Mouse (Mus musculus) cerebellum, adult 2 months (tissue): ENCODE results near the gene Dbndd2.

ENCODE experiments used
- CTCF ChIP-seq: fragments of 200-500 bp; IDR thresholded peaks from 2 replicates; pipeline ENCODE4 v1.5.1; 2011; ENCODE audit warnings: low read depth, mild to moderate bottlenecking, control low read depth, low read length, moderate library complexity, borderline replicate concordance; ENCODE audit not compliant: insufficient read depth
- POLR2A ChIP-seq: fragments of 200-500 bp; IDR thresholded peaks from 2 replicates; pipeline ENCODE4 v1.6.1; 2011; ENCODE audit warnings: low read length, control low read depth, borderline replicate concordance; ENCODE audit not compliant: insufficient read depth

DNA sequence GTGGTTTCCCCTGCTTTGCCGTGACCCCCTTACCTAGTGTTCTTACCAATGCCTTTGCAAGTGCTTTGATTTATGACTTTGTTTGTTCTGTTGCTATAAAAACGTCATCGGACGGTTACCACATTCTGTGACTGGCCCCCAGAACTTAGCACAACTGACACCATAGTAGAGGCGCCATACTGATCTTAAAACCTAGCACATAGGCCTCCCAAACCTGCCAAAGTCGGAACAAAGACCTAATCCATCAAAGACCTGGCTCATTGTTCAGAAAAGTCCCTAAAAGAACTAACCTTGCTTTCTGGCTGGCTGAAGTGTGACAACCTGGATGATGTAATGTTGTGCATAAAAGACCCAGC, 33.2 kb downstream of the Dbndd2 start:
- TF ChIP-seq POLR2A (no peak), CTCF (no peak)
